Mouse (Mus musculus): ENCODE data around the gene Tmed5.

DNA sequence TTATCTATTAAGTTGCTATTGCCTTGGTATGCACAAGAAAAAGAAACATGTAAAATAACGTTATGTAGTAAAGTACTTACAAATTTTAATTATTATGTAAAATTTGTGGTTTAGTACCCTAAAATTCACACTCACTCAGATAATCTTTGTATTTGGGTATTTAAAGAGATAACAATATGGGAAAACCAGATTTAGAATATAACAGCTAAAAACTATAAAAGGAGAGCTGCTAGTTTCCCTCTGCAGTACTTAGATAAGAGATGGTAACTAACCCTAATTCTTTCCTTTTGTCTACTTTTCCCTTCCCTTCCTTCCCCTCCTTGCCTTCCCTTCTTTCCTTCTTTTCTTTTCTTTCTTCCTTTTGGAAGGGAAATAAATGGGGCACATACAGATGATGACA lies 20.2 kb upstream of the Tmed5 start:
- no peak for TF ChIP-seq CTCF (IDR thresholded peaks at IDR 0.05; ENCODE audit: extremely low read depth, insufficient read depth, insufficient read length, insufficient replicate concordance)
- no peak for TF ChIP-seq POLR2A (IDR thresholded peaks at IDR 0.05; ENCODE audit: low read depth, low read length)

All from spleen, adult 2 months (tissue).